In genomic region chr17:31689606-31690005, GRCm38 (mm10) we compare ENCODE assay signal across 28 mouse cellular contexts. TPM values are rescaled to one million over a fixed set of nuclear protein-coding genes. Genes with fewer than 3 reads are reported as not detected.
DNase-seq lines count a peak whose midpoint lies in the region; ATAC-seq lines count a peak whose summit lies in the region.
"Had no signal": no experiment of that assay in that cellular context is flagged by ENCODE, and none has a peak within 500 bp of the region (broad histone marks: within the 10 kb centered on the region; RNA-seq: fewer than 3 reads in every experiment).

No protein-coding gene starts in this region.

- no peak overlapping the region for H3K9ac ChIP-seq in liver, embryonic 15.5 days
- H3K9ac ChIP-seq in liver, embryonic 11.5 days (ENCODE audit: low read depth, low read length) = no peak overlapping the region
- H3K9ac ChIP-seq in stomach, embryonic 16.5 days (ENCODE audit: low read length) = no peak overlapping the region
- H3K9ac ChIP-seq: heart, embryonic 13.5 days; hindbrain, embryonic 12.5 days; limb, embryonic 13.5 days; lung, embryonic 14.5 days; midbrain, embryonic 13.5 days had no signal

- H3K4me3 ChIP-seq in liver, embryonic 15.5 days (replicated peaks) = no peak overlapping the region
- no peak overlapping the region for H3K4me3 ChIP-seq in liver, embryonic 11.5 days (ENCODE audit: low read depth, low read length)
- no peak overlapping the region for H3K4me3 ChIP-seq in stomach, embryonic 16.5 days (replicated peaks; ENCODE audit: low read length)
- H3K4me3 ChIP-seq: forebrain, embryonic 10.5 days; heart, adult 2 months; heart, embryonic 13.5 days; hindbrain, embryonic 12.5 days; limb, embryonic 13.5 days; megakaryocyte, embryonic 14.5 days; midbrain, embryonic 13.5 days had no signal

- H3K27me3 ChIP-seq in liver, embryonic 15.5 days = peaks cover 6% of the 10 kb centered on the region; the same call in 1 of the 2 replicates
- no peaks in the 10 kb centered on the region; the same call in 1 of the 2 replicates for H3K27me3 ChIP-seq in liver, embryonic 11.5 days (replicated peaks; ENCODE audit: control insufficient read depth, insufficient read depth, low read length)
- no peaks in the 10 kb centered on the region for H3K27me3 ChIP-seq in stomach, embryonic 16.5 days (ENCODE audit: control insufficient read depth, insufficient read depth, low read length)
- H3K27me3 ChIP-seq: heart, embryonic 13.5 days; limb, embryonic 13.5 days; midbrain, embryonic 13.5 days had no signal

- no peaks in the 10 kb centered on the region for H3K36me3 ChIP-seq in liver, embryonic 15.5 days (replicated peaks)
- no peaks in the 10 kb centered on the region for H3K36me3 ChIP-seq in liver, embryonic 11.5 days (ENCODE audit: control insufficient read depth, insufficient read depth, low read length)
- no peaks in the 10 kb centered on the region for H3K36me3 ChIP-seq in stomach, embryonic 16.5 days (ENCODE audit: control insufficient read depth, insufficient read depth, low read length)
- H3K36me3 ChIP-seq: forebrain, embryonic 10.5 days; heart, embryonic 13.5 days; hindbrain, embryonic 12.5 days; limb, embryonic 13.5 days; midbrain, embryonic 13.5 days had no signal

- no peak for DNase-seq in liver, embryonic 11.5 days (ENCODE audit: low spot score)
- DNase-seq in 3T3-L1 (ENCODE audit: low read depth, low spot score) (peak; percentile 32), 416B (ENCODE audit: low read depth) (peak; percentile 13)
- no peak for DNase-seq in spleen, adult 18-20 months
- DNase-seq in embryo, embryonic 11 days = no peak
- DNase-seq: adrenal gland, adult 2 months; cerebellum, adult 11 months; cerebellum, adult 9-11 months; gastrocnemius, postnatal 25 days; heart, adult 2 months; kidney, postnatal 4 days; layer of hippocampus, adult 9-11 months; lung, embryonic 14.5 days had no signal

- H3K4me1 ChIP-seq in liver, embryonic 15.5 days (replicated peaks) = peaks cover 12% of the 10 kb centered on the region
- H3K4me1 ChIP-seq in liver, embryonic 11.5 days (replicated peaks; ENCODE audit: control insufficient read depth, insufficient read depth, low read length) = peaks cover 14% of the 10 kb centered on the region
- peaks cover 22% of the 10 kb centered on the region for H3K4me1 ChIP-seq in stomach, embryonic 16.5 days (ENCODE audit: control insufficient read depth, insufficient read depth, low read length)

- no peak overlapping the region for H3K27ac ChIP-seq in liver, embryonic 15.5 days (replicated peaks)
- no peak overlapping the region for H3K27ac ChIP-seq in liver, embryonic 11.5 days (ENCODE audit: low read depth, low read length)
- peak overlapping the region; percentile 52; the same call in 1 of the 2 replicates for H3K27ac ChIP-seq in stomach, embryonic 16.5 days (ENCODE audit: low read length)
- H3K27ac ChIP-seq: forebrain, embryonic 10.5 days; heart, adult 2 months; heart, embryonic 13.5 days; hindbrain, embryonic 12.5 days; limb, embryonic 13.5 days; midbrain, embryonic 13.5 days had no signal

- WGBS in liver, embryonic 15.5 days (ENCODE audit: insufficient replicate concordance) = 40% methylated on average over 1 of the region's 1 CpGs
- 50% methylated on average over 1 of the region's 1 CpGs for WGBS in liver, embryonic 11.5 days
- 72% methylated on average over 1 of the region's 1 CpGs for WGBS in stomach, embryonic 16.5 days

- H3K9me3 ChIP-seq in liver, embryonic 15.5 days (replicated peaks) = no peaks in the 10 kb centered on the region
- no peaks in the 10 kb centered on the region for H3K9me3 ChIP-seq in liver, embryonic 11.5 days (ENCODE audit: control insufficient read depth, low read length)
- no peaks in the 10 kb centered on the region for H3K9me3 ChIP-seq in stomach, embryonic 16.5 days (replicated peaks; ENCODE audit: control insufficient read depth, low read length)
- H3K9me3 ChIP-seq: forebrain, embryonic 10.5 days; heart, embryonic 13.5 days; hindbrain, embryonic 12.5 days; limb, embryonic 13.5 days; megakaryocyte, embryonic 14.5 days; midbrain, embryonic 13.5 days had no signal

- ATAC-seq in liver, embryonic 15.5 days (ENCODE audit: insufficient read depth) = peak; percentile 44; the same call in 1 of the 2 replicates
- no peak for ATAC-seq in liver, embryonic 11.5 days (replicated peaks; ENCODE audit: low FRiP score)
- ATAC-seq in stomach, embryonic 16.5 days (ENCODE audit: insufficient read depth, low FRiP score) = no peak
- ATAC-seq: CD4-positive, CD25-positive, alpha-beta regulatory T cell, adult 4 months; forebrain, embryonic 16.5 days; intestine, postnatal 0 days; midbrain, embryonic 13.5 days had no signal

- no peak overlapping the region for H3K4me2 ChIP-seq in liver, embryonic 15.5 days
- no peak overlapping the region for H3K4me2 ChIP-seq in liver, embryonic 11.5 days
- H3K4me2 ChIP-seq in stomach, embryonic 16.5 days (ENCODE audit: low read depth, low read length) = no peak overlapping the region
- H3K4me2 ChIP-seq: heart, embryonic 13.5 days; hindbrain, embryonic 12.5 days; limb, embryonic 13.5 days; lung, embryonic 14.5 days; midbrain, embryonic 13.5 days had no signal

RNA-seq across cellular contexts. Expression of gene Cryaa, which starts 12.0 kb away (rescaled TPM):
- not detected in 2 replicates for polyA plus RNA-seq in liver, embryonic 15.5 days (2015; fragmentation: Nextera tagmentation; extraction: Ambion mirVana)
- polyA plus RNA-seq in liver, embryonic 11.5 days (2014; fragmentation: Nextera tagmentation; extraction: Ambion mirVana) = not detected in 2 replicates
- 0.13 and 0.62 TPM in 2 replicates for polyA plus RNA-seq in stomach, embryonic 16.5 days (2015; fragmentation: Nextera tagmentation; extraction: Ambion mirVana)
- polyA plus RNA-seq: adrenal gland, adult 2 months; CD4-positive, CD25-positive, alpha-beta regulatory T cell, adult 4 months; forebrain, embryonic 10.5 days; forebrain, embryonic 16.5 days; heart, embryonic 13.5 days; hindbrain, embryonic 12.5 days; limb, embryonic 13.5 days; lung, embryonic 14.5 days; midbrain, embryonic 13.5 days; neural tube, embryonic 11.5 days; small intestine, adult 2 months; testis, adult 2 months; urinary bladder, adult 2 months had no signal

RNA-seq across cellular contexts. Expression of gene U2af1, which starts 30.9 kb away (rescaled TPM):
- 138 and 139 TPM in 2 replicates for polyA plus RNA-seq in liver, embryonic 15.5 days (2015; fragmentation: Nextera tagmentation; extraction: Ambion mirVana)
- polyA plus RNA-seq in liver, embryonic 11.5 days (2014; fragmentation: Nextera tagmentation; extraction: Ambion mirVana) = 188 and 210 TPM in 2 replicates
- 236 and 261 TPM in 2 replicates for polyA plus RNA-seq in stomach, embryonic 16.5 days (2015; fragmentation: Nextera tagmentation; extraction: Ambion mirVana)

RNA-seq across cellular contexts. Expression of gene Cbs, which starts 52.6 kb away (rescaled TPM):
- 35.7 and 50.7 TPM in 2 replicates for polyA plus RNA-seq in liver, embryonic 15.5 days (2015; fragmentation: Nextera tagmentation; extraction: Ambion mirVana)
- 7.3 and 8.3 TPM in 2 replicates for polyA plus RNA-seq in liver, embryonic 11.5 days (2014; fragmentation: Nextera tagmentation; extraction: Ambion mirVana)
- polyA plus RNA-seq in stomach, embryonic 16.5 days (2015; fragmentation: Nextera tagmentation; extraction: Ambion mirVana) = 25.0 and 25.6 TPM in 2 replicates

Comparison
In these comparisons a context has a peak if more than half of its experiments do, and no peak if none do; other contexts are left out.
1. DNase-seq: peak in 3T3-L1 (single experiment) and 416B (single experiment); none in liver, embryonic 11.5 days (single experiment), spleen, adult 18-20 months (0 of 2) and embryo, embryonic 11 days (single experiment).